Mouse (Mus musculus): Measurements from ENCODE around the gene Klc1. TPM values are rescaled to one million over a fixed set of nuclear protein-coding genes. Genes with fewer than 3 reads are reported as not detected.

Gene Klc1
- polyA plus RNA-seq, 1 experiment from 2014 or later: 319 TPM

GRCm38 (mm10) chr12:111762620-111763280, 4.1 kb downstream of the Klc1 start:
- ATAC-seq: no peak
- Histone ChIP-seq H3K36me3 (ENCODE audit: poor library complexity, severe bottlenecking) (peaks cover 12% of the 10 kb centered on the region), H3K4me2 (no peak overlapping the region), H3K27me3 (no peaks in the 10 kb centered on the region), H3K27ac (no peak overlapping the region), H3K9me3 (replicated peaks) (no peaks in the 10 kb centered on the region), H3K9ac (no peak overlapping the region), H3K4me1 (peaks cover 65% of the 10 kb centered on the region), H3K4me3 (no peak overlapping the region)
- WGBS: 91% methylated on average over 13 of the region's 13 CpGs

GRCm38 (mm10) chr12:111766313-111767236, 7.9 kb downstream of the Klc1 start:
- Histone ChIP-seq H3K4me1 (peaks cover 53% of the 10 kb centered on the region), H3K9ac (peak overlapping the region; percentile 43), H3K4me2 (peak overlapping the region; percentile 28), H3K27me3 (no peaks in the 10 kb centered on the region), H3K9me3 (replicated peaks) (no peaks in the 10 kb centered on the region), H3K27ac (no peak overlapping the region), H3K4me3 (no peak overlapping the region), H3K36me3 (ENCODE audit: poor library complexity, severe bottlenecking) (peaks cover 12% of the 10 kb centered on the region)
- WGBS: 31% methylated on average over 16 of the region's 16 CpGs
- ATAC-seq: no peak

GRCm38 (mm10) chr12:111768322-111768928, 9.8 kb downstream of the Klc1 start:
- Histone ChIP-seq H3K9ac (no peak overlapping the region), H3K4me3 (no peak overlapping the region), H3K9me3 (replicated peaks) (no peaks in the 10 kb centered on the region), H3K27ac (no peak overlapping the region), H3K27me3 (no peaks in the 10 kb centered on the region), H3K4me1 (peaks cover 35% of the 10 kb centered on the region), H3K4me2 (no peak overlapping the region), H3K36me3 (ENCODE audit: poor library complexity, severe bottlenecking) (peaks cover 16% of the 10 kb centered on the region)
- ATAC-seq: no peak
- 94% methylated on average over 10 of the region's 10 CpGs for WGBS

DNA sequence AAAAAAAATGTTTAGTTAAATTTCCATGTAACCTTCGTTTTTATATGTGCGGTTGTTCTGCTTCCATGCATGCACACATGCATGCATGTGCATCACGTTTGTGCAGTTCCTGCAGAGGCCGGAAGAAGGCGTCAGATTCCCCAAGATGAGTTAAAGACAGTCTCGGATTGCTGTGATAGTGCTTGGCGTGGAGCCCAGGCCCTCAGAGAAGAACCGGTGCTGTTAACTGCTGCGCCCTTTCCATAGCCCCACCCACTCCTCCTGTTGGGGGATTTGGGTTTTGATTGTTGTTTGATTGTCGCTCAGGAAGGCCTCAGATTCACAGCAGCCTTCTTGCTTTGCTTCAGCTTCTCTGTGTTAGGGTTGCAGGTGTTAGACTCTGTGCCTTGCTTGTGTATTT, 10.7 kb downstream of the Klc1 start:
- Histone ChIP-seq H3K4me1 (peaks cover 35% of the 10 kb centered on the region), H3K4me2 (no peak overlapping the region), H3K27ac (peak overlapping the region; percentile 79), H3K27me3 (no peaks in the 10 kb centered on the region), H3K9me3 (replicated peaks) (no peaks in the 10 kb centered on the region), H3K4me3 (no peak overlapping the region), H3K9ac (no peak overlapping the region), H3K36me3 (ENCODE audit: poor library complexity, severe bottlenecking) (peaks cover 24% of the 10 kb centered on the region)
- ATAC-seq: peak; percentile 61; the same call in 1 of the 2 replicates
- 25% methylated on average over 10 of the region's 10 CpGs for WGBS

- Histone ChIP-seq H3K4me1 (peaks cover 35% of the 10 kb centered on the region), H3K4me3 (no peak overlapping the region), H3K36me3 (ENCODE audit: poor library complexity, severe bottlenecking) (peaks cover 31% of the 10 kb centered on the region), H3K4me2 (0 out of 2 replicates have a peak overlapping the region, but pooled peaks have one; percentile 18), H3K9me3 (replicated peaks) (no peaks in the 10 kb centered on the region), H3K9ac (no peak overlapping the region), H3K27me3 (no peaks in the 10 kb centered on the region), H3K27ac (peak overlapping the region; percentile 79)
- ATAC-seq: no peak
- WGBS: 66% methylated on average over 7 of the region's 9 CpGs
These were observed 11.3 kb downstream of the Klc1 start for GRCm38 (mm10) chr12:111769816-111770577.

DNA sequence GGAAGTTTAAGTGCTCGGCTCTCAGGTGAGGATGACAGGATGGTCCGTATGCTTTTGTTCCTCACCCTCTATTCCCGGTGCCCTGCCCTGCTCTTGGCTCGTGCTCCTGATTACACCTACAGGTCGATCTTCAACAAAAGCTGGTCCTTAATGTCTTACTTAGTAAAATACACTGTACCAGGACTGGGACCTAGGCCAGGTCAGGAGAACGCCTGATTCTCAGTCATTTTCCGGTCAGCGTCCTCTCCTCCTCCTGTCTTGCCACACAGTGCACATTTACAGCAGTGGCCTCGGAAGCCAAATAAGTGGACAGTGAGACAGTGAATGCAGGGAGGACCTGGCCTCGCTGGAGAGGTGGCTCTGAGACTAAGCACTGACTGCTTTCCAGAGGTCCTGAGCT, 12.0 kb downstream of the Klc1 start:
- Histone ChIP-seq H3K9ac (no peak overlapping the region), H3K4me1 (peaks cover 33% of the 10 kb centered on the region), H3K27me3 (no peaks in the 10 kb centered on the region), H3K36me3 (ENCODE audit: poor library complexity, severe bottlenecking) (peaks cover 38% of the 10 kb centered on the region), H3K4me2 (no peak overlapping the region), H3K4me3 (no peak overlapping the region), H3K27ac (peak overlapping the region; percentile 48; the same call in 1 of the 2 replicates), H3K9me3 (replicated peaks) (no peaks in the 10 kb centered on the region)
- no peak for ATAC-seq
- WGBS: 89% methylated on average over 10 of the region's 10 CpGs

DNA sequence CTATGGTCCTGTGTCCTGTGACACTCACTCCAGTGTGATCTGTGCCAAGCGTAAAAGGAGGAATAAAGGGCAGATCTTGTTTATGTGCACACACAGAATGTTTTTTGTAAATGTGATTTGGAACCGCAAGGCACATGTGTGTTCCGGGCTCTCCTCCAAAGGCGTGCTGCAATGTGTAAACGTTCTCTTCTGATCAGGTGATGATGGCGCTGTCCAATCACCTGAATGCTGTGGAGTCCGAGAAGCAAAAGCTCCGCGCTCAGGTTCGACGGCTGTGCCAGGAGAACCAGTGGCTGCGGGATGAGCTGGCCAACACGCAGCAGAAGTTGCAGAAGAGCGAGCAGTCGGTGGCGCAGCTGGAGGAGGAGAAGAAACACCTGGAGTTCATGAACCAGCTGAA, 15.5 kb downstream of the Klc1 start:
- ATAC-seq: no peak
- H3K27ac ChIP-seq: no peak overlapping the region
- no peak overlapping the region for H3K9ac ChIP-seq
- H3K9me3 ChIP-seq (replicated peaks): no peaks in the 10 kb centered on the region
- WGBS: 94% methylated on average over 16 of the region's 16 CpGs
- peaks cover 72% of the 10 kb centered on the region for H3K36me3 ChIP-seq (ENCODE audit: poor library complexity, severe bottlenecking)
- no peak overlapping the region for H3K4me2 ChIP-seq
- H3K27me3 ChIP-seq: no peaks in the 10 kb centered on the region
- H3K4me3 ChIP-seq: no peak overlapping the region
- H3K4me1 ChIP-seq: peaks cover 12% of the 10 kb centered on the region

- no peak overlapping the region for H3K4me2 ChIP-seq
- no peak overlapping the region for H3K27ac ChIP-seq
- no peak for ATAC-seq
- H3K36me3 ChIP-seq (ENCODE audit: poor library complexity, severe bottlenecking): peaks cover 78% of the 10 kb centered on the region
- no peaks in the 10 kb centered on the region for H3K9me3 ChIP-seq (replicated peaks)
- 84% methylated on average over 15 of the region's 15 CpGs for WGBS
- peaks cover 5% of the 10 kb centered on the region for H3K4me1 ChIP-seq
- H3K27me3 ChIP-seq: no peaks in the 10 kb centered on the region
- no peak overlapping the region for H3K4me3 ChIP-seq
- H3K9ac ChIP-seq: no peak overlapping the region
These were observed 16.2 kb downstream of the Klc1 start for GRCm38 (mm10) chr12:111774845-111775244.

GRCm38 (mm10) chr12:111777919-111778318, 19.3 kb downstream of the Klc1 start:
- H3K36me3 ChIP-seq (ENCODE audit: poor library complexity, severe bottlenecking): peaks cover 99% of the 10 kb centered on the region
- no peak for ATAC-seq
- WGBS: 92% methylated on average over 13 of the region's 13 CpGs
- H3K27me3 ChIP-seq: no peaks in the 10 kb centered on the region
- no peak overlapping the region for H3K9ac ChIP-seq
- H3K4me1 ChIP-seq: no peaks in the 10 kb centered on the region
- no peaks in the 10 kb centered on the region for H3K9me3 ChIP-seq (replicated peaks)
- H3K27ac ChIP-seq: no peak overlapping the region
- H3K4me3 ChIP-seq: no peak overlapping the region
- H3K4me2 ChIP-seq: no peak overlapping the region

GRCm38 (mm10) chr12:111779544-111779943, 20.9 kb downstream of the Klc1 start:
- Histone ChIP-seq H3K4me3 (no peak overlapping the region), H3K9ac (no peak overlapping the region), H3K36me3 (ENCODE audit: poor library complexity, severe bottlenecking) (peaks cover 99% of the 10 kb centered on the region), H3K9me3 (replicated peaks) (no peaks in the 10 kb centered on the region), H3K4me2 (no peak overlapping the region), H3K27ac (no peak overlapping the region), H3K4me1 (no peaks in the 10 kb centered on the region), H3K27me3 (no peaks in the 10 kb centered on the region)
- ATAC-seq: no peak
- WGBS: 93% methylated on average over 1 of the region's 1 CpGs

DNA sequence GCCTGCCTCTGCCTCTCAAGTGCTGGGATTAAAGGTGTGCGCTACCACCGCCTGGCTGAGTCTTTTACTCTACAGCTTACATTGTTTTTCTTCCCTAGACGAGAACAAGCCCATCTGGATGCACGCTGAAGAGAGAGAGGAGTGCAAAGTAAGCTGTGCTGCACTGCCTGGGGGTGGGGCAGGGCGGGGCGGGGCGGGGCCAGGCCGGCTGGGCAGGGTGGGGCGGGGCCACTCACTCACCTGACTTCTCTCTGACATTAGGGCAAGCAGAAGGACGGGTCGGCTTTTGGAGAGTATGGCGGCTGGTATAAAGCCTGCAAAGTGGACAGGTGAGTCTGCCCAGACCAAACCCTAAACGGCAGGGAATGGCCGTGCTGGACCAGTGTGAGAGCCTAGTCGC, 26.5 kb downstream of the Klc1 start:
- H3K4me2 ChIP-seq: no peak overlapping the region
- H3K27ac ChIP-seq: no peak overlapping the region
- H3K9me3 ChIP-seq (replicated peaks): no peaks in the 10 kb centered on the region
- H3K4me1 ChIP-seq: no peaks in the 10 kb centered on the region
- no peak overlapping the region for H3K4me3 ChIP-seq
- H3K36me3 ChIP-seq (ENCODE audit: poor library complexity, severe bottlenecking): peaks cover 100% of the 10 kb centered on the region
- 70% methylated on average over 12 of the region's 15 CpGs for WGBS
- no peak for ATAC-seq
- no peak overlapping the region for H3K9ac ChIP-seq
- no peaks in the 10 kb centered on the region for H3K27me3 ChIP-seq
